Mouse (Mus musculus) cerebellum, postnatal 10 days (tissue): Measurements from ENCODE around the gene Serpina3j.
"Not testable (repeated sequence)": the region's sequence is repeated elsewhere in the genome, so short reads cannot be mapped to it uniquely, and the experiment has no call there.

Experiments
- DNase-seq, 2 experiments: peaks; one replicate each; pipeline ENCODE4 v3.0.0; 2021; ENCODE audit warnings: mixed read lengths in 2 of 2

The Serpina3j gene

GRCm38 (mm10) chr12:104314253-104314652, at the start of gene Serpina3j:
Gene Serpina3j, plus strand, starts transcription at chr12:104314553.
- DNase-seq = no peak

- DNase-seq = no peak
Measured at GRCm38 (mm10) chr12:104266374-104266773, 48.0 kb upstream of the Serpina3j start.

- DNase-seq = peak; percentile 11 to 27
Measured at GRCm38 (mm10) chr12:104278216-104279055, 35.9 kb upstream of the Serpina3j start.

GRCm38 (mm10) chr12:104279056-104279435, 35.3 kb upstream of the Serpina3j start:
- DNase-seq = no peak

- no peak for DNase-seq
Measured at GRCm38 (mm10) chr12:104283380-104283779, 31.0 kb upstream of the Serpina3j start.

- DNase-seq = no peak
Measured at GRCm38 (mm10) chr12:104288336-104288735, 26.0 kb upstream of the Serpina3j start.

- no peak for DNase-seq
Measured at GRCm38 (mm10) chr12:104289872-104290271, 24.5 kb upstream of the Serpina3j start.

- DNase-seq = no peak
Measured at GRCm38 (mm10) chr12:104293963-104294362, 20.4 kb upstream of the Serpina3j start.

GRCm38 (mm10) chr12:104298049-104298448, 16.3 kb upstream of the Serpina3j start:
- DNase-seq = no peak

- no peak for DNase-seq
Measured at GRCm38 (mm10) chr12:104305991-104306390, 8.4 kb upstream of the Serpina3j start.

- DNase-seq = no peak
Measured at GRCm38 (mm10) chr12:104322454-104322853, 8.1 kb downstream of the Serpina3j start.

- DNase-seq = no peak
Measured at GRCm38 (mm10) chr12:104331701-104332100, 17.3 kb downstream of the Serpina3j start.

GRCm38 (mm10) chr12:104336873-104337272, 22.5 kb downstream of the Serpina3j start:
- not testable (repeated sequence) for DNase-seq

GRCm38 (mm10) chr12:104338226-104338625, 23.9 kb downstream of the Serpina3j start, which contains the start of the genes Serpina3k and Serpina3m:
Gene Serpina3k, plus strand, starts transcription at chr12:104338486.
Gene Serpina3m, plus strand, starts transcription at chr12:104338486.
- DNase-seq = not testable (repeated sequence)

GRCm38 (mm10) chr12:104338705-104339104, 24.4 kb downstream of the Serpina3j start:
- DNase-seq = no peak

- not testable (repeated sequence) for DNase-seq
Measured at GRCm38 (mm10) chr12:104342489-104342888, 28.1 kb downstream of the Serpina3j start.

- DNase-seq = no peak
Measured at GRCm38 (mm10) chr12:104345181-104345580, 30.8 kb downstream of the Serpina3j start.

- no peak for DNase-seq
Measured at GRCm38 (mm10) chr12:104345707-104346106, 31.4 kb downstream of the Serpina3j start.

- DNase-seq = no peak
Measured at GRCm38 (mm10) chr12:104347091-104347490, 32.7 kb downstream of the Serpina3j start.

- DNase-seq = peak; percentile 56 to 59
Measured at GRCm38 (mm10) chr12:104351812-104352211, 37.5 kb downstream of the Serpina3j start.

GRCm38 (mm10) chr12:104356006-104356405, 41.7 kb downstream of the Serpina3j start:
- no peak for DNase-seq

- DNase-seq = no peak
Measured at GRCm38 (mm10) chr12:104369986-104370385, 55.6 kb downstream of the Serpina3j start.
